Mouse (Mus musculus): ENCODE data around the gene 6430628N08Rik.

- TF ChIP-seq CTCF (IDR thresholded peaks at IDR 0.05; ENCODE audit: low read depth, low read length) (no peak), GATA2 (IDR thresholded peaks at IDR 0.05; ENCODE audit: borderline replicate concordance, low read depth, low read length) (no peak), POLR2AphosphoS5 (IDR thresholded peaks at IDR 0.05; ENCODE audit: insufficient replicate concordance, low read depth, low read length) (no peak), TAL1 (conservative IDR thresholded peaks at IDR 0.05; ENCODE audit: low read depth, low read length) (no peak), GATA1 (IDR thresholded peaks at IDR 0.05; ENCODE audit: borderline replicate concordance, low read length) (no peak)
Measured at GRCm38 (mm10) chr4:115897901-115898631, 7.6 kb downstream of the 6430628N08Rik start.

Data from G1E (cell line).